Mouse (Mus musculus): ENCODE results near the gene Snrpe.

The Snrpe gene

DNA sequence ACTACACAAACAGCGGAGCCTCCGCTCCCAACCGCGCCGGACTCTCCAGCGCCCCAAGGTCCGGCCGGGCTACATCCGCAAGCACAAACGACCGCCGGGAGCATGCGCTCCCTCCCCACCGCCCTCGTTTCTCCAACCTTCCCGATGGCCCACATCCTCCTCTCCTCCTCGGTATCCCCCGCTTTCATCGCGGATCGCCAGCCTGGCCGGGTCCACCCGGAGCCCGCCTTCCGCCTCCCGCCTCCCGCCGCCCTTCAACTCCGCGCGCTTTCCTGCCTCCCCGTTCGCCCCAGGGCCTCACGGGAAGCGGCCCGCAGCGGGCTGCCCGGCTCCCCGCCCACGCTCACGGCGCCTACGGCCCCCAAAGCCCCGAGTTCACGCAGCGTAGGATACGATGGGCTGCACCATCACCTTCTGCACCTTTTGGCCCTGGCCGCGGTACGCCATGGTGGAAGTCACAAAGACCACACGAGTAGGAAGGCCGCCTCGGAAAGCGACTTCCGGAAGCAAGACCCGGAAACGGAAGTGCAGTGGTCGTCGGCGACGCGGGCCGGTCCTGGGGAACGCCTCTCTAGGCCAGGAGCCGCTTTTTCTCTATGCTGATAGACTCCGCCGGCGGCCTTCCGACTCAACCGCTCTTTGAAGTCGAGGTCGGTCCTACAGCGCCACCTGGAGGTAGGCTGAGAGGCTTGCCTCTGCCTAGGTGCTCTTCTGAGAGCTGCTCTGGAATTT is at the start of gene Snrpe:
TSS of gene Snrpe (minus strand) at position 521 of the 732 bp plus-strand sequence.
- peak; percentile 95 for DNase-seq (ENCODE audit: low read depth, low spot score)

DNA sequence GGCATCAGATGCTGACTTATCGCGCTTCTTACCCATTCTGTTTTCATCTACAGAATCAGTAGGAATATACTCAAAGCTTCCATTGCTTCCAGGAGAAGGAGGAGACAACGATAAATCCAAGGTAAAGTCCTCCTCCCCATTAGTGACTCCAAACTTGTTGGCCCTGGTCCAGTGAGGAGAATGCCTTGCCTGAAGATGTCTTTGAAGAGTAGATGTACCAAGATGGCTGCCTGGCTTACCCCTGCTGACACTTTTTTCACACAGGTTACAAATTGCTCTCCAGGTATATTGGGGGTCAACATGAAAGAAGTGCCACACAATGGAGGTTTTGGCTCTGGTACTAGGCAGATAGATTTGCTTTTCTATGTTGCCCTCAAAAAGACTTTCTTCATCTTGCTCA is 48.8 kb upstream of the Snrpe start:
- no peak for DNase-seq (ENCODE audit: low read depth, low spot score)

GRCm38 (mm10) chr1:133656811-133657210 is 46.7 kb upstream of the Snrpe start:
- no peak for DNase-seq (ENCODE audit: low read depth, low spot score)

DNA sequence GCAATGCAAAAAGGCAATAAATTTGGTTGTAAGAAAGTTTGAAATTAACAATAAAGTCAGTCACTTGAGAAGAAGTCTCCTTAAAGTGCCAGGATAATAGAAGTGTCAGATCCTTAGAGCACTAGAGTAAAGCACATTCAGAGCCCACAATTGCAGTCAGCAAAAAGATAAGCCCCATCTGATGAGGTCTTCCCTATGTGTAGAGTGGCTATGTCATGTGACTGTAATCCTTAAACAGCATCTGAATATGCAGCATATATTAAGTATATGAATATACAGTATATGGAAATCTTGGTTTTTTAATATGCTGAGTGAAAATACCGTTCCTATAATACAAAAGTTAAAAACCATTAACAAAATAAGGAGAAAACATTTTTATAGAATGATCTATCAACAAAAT is 42.9 kb upstream of the Snrpe start:
- no peak for DNase-seq (ENCODE audit: low read depth, low spot score)

GRCm38 (mm10) chr1:133650288-133651055 is 40.4 kb upstream of the Snrpe start:
- DNase-seq (ENCODE audit: low read depth, low spot score): no peak

- no peak for DNase-seq (ENCODE audit: low read depth, low spot score)
These were observed 35.6 kb upstream of the Snrpe start for GRCm38 (mm10) chr1:133645652-133646051.

- no peak for DNase-seq (ENCODE audit: low read depth, low spot score)
These were observed 31.1 kb upstream of the Snrpe start for GRCm38 (mm10) chr1:133641163-133641562.

- no peak for DNase-seq (ENCODE audit: low read depth, low spot score)
These were observed 28.4 kb upstream of the Snrpe start for GRCm38 (mm10) chr1:133638517-133638916.

DNA sequence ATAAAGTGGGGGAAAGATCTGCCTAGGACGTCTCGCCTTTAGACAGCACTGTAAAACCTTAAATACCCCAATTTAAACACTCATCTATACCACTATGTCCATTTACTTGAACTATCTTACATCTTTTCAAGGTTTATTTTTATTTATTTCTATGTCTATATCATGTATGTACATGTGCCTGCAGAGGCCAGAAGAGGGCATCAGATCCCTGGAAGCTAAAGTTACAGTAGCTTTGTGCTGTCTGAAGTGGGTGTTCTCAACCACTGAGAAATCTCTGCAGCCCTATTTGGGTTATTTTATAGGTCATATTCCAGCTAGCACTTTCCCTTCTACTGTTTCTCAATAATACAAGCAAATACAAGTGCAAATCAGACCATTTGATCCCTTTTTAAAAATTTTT is 22.1 kb upstream of the Snrpe start:
- no peak for DNase-seq (ENCODE audit: low read depth, low spot score)

- no peak for DNase-seq (ENCODE audit: low read depth, low spot score)
These were observed 15.0 kb upstream of the Snrpe start for GRCm38 (mm10) chr1:133625052-133625451.

GRCm38 (mm10) chr1:133618311-133618710 is 8.2 kb upstream of the Snrpe start:
- no peak for DNase-seq (ENCODE audit: low read depth, low spot score)

DNA sequence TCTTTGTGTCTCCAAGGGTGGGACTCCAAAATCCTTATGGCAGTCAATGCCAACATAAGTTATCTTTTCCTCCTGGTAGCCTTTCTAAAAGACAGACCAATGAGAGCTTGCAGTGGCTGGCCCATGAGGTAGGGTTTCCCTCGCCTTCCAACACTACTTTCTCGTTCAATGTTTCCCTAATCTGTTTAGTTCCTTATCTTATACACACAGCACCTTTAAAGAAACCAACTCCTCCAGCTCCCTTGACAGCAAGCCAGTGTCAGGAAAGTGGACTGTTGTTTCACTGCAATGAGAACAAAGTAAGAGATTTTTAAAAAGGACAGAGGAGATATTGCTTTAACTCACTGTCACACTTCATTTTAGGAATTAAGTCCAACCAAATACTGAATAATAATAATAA is 7.8 kb upstream of the Snrpe start:
- DNase-seq (ENCODE audit: low read depth, low spot score): no peak

DNA sequence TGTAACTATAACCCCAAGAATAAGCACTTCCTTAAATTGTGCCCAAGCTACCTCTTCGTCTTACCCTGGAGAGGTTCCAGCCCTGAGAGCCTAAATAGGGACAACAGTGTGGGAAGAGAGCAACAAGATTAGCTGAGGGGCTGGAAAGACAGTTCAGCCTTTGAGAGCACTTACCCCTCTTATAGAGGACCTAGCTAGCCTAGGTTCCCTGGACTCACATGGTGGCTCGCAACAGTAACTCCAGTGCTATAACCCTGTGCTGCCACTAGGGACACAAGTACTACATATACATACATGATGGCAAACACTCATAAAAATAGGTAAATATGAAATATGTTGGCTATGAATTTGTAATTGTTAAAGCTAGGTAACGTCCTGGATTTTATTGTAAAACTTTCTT is 3.7 kb upstream of the Snrpe start:
- DNase-seq (ENCODE audit: low read depth, low spot score): no peak

- no peak for DNase-seq (ENCODE audit: low read depth, low spot score)
These were observed 1.3 kb upstream of the Snrpe start for GRCm38 (mm10) chr1:133611436-133611835.

DNA sequence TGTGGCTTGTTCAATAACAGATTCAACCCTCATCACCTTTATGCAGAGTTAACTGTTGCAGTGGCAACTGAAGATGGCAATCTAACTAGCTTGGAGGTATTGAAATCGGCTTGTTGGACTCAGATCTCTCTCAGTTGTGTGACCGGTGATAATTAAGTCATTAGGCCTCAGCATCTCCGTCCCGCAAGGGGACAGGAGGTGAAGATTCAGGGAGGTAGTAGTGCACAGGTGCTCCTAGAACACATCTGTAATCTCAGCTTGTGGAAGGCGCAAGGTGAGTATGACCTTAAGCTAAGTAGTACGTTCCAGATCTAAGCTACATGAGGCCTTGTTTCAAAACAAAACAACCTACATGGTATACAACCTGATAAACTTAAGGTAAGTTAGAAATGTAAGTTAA is 510 bp upstream of the Snrpe start:
- DNase-seq (ENCODE audit: low read depth, low spot score): no peak

DNA sequence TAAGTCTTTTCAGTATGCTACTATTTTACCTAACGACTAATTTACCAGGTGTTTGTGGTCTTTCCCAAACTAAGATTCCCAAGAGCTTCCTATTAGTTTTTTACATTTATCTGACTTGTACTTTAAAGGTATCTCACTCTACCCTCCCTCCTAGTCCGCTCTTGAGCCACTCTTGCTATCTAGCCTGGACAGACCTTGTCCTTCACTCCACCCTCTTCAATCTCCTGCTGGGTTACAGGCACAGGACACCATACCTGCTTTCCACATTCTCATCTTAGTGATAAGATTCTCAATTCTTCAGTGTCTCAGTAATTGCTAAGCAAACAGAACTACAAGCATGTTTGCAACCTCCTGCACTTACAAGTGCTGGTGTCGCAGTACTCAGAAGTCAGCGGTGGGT is 6.9 kb downstream of the Snrpe start:
- no peak for DNase-seq (ENCODE audit: low read depth, low spot score)

DNA sequence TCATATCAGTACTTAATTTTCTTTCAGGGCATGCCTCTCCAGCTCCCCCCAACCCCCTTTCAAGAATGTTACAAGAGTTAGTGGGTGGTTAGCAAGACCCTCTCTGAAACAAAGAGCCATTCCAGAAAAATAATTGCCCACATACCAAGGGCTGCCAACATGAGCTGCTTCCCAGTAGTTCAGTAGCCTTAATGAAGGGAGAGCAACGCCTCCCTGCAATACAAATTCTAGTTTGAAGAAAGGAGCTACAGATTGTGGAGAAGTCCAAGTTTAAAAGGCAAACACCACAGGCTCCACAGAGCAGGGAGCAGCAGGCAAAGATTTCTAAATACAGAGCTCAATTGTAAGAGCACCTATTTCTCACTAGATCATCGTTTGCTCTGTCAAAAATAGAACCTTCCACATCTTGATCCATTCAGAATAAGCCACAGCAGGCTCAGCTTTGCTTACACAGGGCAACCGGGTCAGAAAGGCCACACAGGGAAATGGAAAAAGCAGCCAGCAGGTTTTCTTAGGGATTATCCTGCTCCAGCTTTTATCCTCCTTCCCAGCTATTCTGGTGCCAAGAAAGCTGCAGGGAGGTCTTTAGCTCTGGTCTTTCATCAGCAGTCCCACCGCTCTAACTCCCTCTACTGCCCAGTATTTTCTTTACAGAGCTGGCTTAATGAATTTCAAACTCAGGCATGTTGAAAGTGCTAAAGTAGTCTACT is 13.6 kb downstream of the Snrpe start:
- no peak for DNase-seq (ENCODE audit: low read depth, low spot score)

DNA sequence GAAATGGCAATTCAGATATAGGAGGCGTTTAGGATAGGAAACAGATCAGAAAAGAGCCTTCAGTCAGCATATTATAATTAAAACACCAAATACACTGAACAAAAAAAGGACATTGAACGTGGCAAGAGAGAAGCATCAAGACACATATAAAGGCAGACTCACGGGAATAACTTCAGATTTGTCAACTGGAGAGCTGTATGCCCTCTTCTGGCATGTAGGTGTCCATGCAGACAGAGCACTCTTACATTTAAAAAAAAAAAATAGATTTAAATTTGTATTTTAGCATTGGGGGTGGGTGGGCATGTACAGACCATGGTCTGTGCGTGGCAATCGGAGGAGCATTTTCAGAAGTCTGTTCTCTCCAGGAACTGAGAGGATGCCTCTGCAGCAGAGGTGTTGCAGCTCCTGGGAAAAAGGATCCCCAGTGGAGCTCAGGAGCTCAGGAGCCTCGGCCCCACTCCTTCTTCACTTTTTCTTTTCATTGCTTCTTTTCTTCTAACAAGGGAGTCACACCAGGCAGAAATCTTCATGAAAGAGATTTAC is 24.0 kb downstream of the Snrpe start:
- no peak for DNase-seq (ENCODE audit: low read depth, low spot score)

GRCm38 (mm10) chr1:133571293-133571692 is 38.8 kb downstream of the Snrpe start:
- no peak for DNase-seq (ENCODE audit: low read depth, low spot score)
